Mouse (Mus musculus) brain, embryonic 14.5 days (tissue): ENCODE results near the gene Dhx30.

Experiments used
- CTCF ChIP-seq: fragments of 200-500 bp; IDR thresholded peaks from 2 replicates; pipeline ENCODE4 v1.5.1; 2012; ENCODE audit warnings: inconsistent platforms, mild to moderate bottlenecking, moderate library complexity, borderline replicate concordance; ENCODE audit not compliant: insufficient read depth, insufficient read length; ENCODE audit errors: extremely low read depth
- POLR2A ChIP-seq: fragments of 200-500 bp; IDR thresholded peaks from 2 replicates; pipeline ENCODE4 v1.6.1; 2012; ENCODE audit warnings: mild to moderate bottlenecking, inconsistent platforms, borderline replicate concordance; ENCODE audit not compliant: poor library complexity, insufficient read depth, insufficient read length, severe bottlenecking; ENCODE audit errors: extremely low read depth

DNA sequence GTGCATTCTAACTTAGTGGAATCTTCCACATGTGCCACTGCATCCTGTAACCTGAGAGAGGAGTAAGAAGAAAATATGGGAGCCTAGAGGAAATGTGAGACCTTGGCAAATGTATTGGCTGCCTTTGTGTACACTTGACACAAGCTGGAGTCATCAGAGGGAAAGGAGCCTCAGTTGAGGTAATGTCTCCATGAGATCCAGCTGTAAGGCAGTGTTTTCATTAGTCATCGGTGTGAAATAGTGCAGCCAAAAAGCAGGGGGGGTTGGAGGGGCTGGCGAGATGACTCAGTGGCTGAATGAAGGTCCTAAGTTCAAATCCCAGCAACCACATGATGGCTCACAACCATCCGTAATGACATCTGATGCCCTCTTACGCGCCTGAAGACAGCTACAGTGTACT, 44.8 kb upstream of the Dhx30 start:
- no peak for TF ChIP-seq CTCF
- TF ChIP-seq POLR2A: no peak
